Mouse (Mus musculus) thymus, postnatal 10 days (tissue): ENCODE results near the gene Best2.

Source experiments
- DNase-seq, 2 experiments: peaks; one replicate each; pipeline ENCODE4 v3.0.0; 2021; ENCODE audit warnings: low spot score in 2 of 2

Gene Best2

GRCm38 (mm10) chr8:84982499-84983011 lies 31.8 kb downstream of the Best2 start:
- DNase-seq = no peak

- DNase-seq = no peak
Measured at GRCm38 (mm10) chr8:84981644-84982498, 32.5 kb downstream of the Best2 start.

GRCm38 (mm10) chr8:84980622-84981358 lies 33.5 kb downstream of the Best2 start:
- DNase-seq = no peak

- DNase-seq = peak; percentile 66 to 69
Measured at GRCm38 (mm10) chr8:84979599-84980421, 34.5 kb downstream of the Best2 start.

GRCm38 (mm10) chr8:84978248-84978940 lies 35.9 kb downstream of the Best2 start, which contains the start of gene Junb:
Gene Junb (minus strand): TSS chr8:84978718.
- DNase-seq = peak; percentile 91 to 92

GRCm38 (mm10) chr8:84977435-84978247 lies 36.7 kb downstream of the Best2 start:
- peak; percentile 75 to 78 for DNase-seq

GRCm38 (mm10) chr8:84976763-84977434 lies 37.4 kb downstream of the Best2 start:
- no peak for DNase-seq

GRCm38 (mm10) chr8:84976031-84976762 lies 38.1 kb downstream of the Best2 start:
- DNase-seq = peak; percentile 90 to 92

- DNase-seq = peak; percentile 77 to 84
Measured at GRCm38 (mm10) chr8:84975434-84975833, 38.9 kb downstream of the Best2 start.

GRCm38 (mm10) chr8:84974543-84975142 lies 39.7 kb downstream of the Best2 start:
- no peak for DNase-seq

- peak in 1 of 2 experiments; percentile 57 for DNase-seq
Measured at GRCm38 (mm10) chr8:84973803-84974542, 40.4 kb downstream of the Best2 start.

GRCm38 (mm10) chr8:84973079-84973478 lies 41.3 kb downstream of the Best2 start:
- DNase-seq = no peak

- DNase-seq = no peak
Measured at GRCm38 (mm10) chr8:84970913-84971312, 43.4 kb downstream of the Best2 start.

- DNase-seq = no peak
Measured at GRCm38 (mm10) chr8:84970135-84970790, 44.1 kb downstream of the Best2 start.

GRCm38 (mm10) chr8:84969241-84970134 lies 44.8 kb downstream of the Best2 start, which contains the start of the genes Gm49661, Prdx2 and Rnaseh2a:
Gene Gm49661 (minus strand): TSS chr8:84969433.
Gene Prdx2 (plus strand): TSS chr8:84969587.
Gene Rnaseh2a (minus strand): TSS chr8:84969767.
- DNase-seq = peak in 1 of 2 experiments; percentile 54

- no peak for DNase-seq
Measured at GRCm38 (mm10) chr8:84968650-84969049, 45.7 kb downstream of the Best2 start.
